Mouse (Mus musculus) stomach, embryonic 14.5 days (tissue): Measurements from ENCODE around the gene Cdkn2aip. TPM values are rescaled to one million over a fixed set of nuclear protein-coding genes. Genes with fewer than 3 reads are reported as not detected.

Source experiments
- ATAC-seq: fragments of 200-750 bp; cut with Nextera tagmentation; 2 replicates; pipeline ENCODE4 v1.8.0; 2017; ENCODE audit warnings: low read depth, moderate TSS enrichment; ENCODE audit not compliant: insufficient number of reproducible peaks, insufficient read depth, low FRiP score
- H3K27ac ChIP-seq: fragments of 300-500 bp; sonication (generic); 2 replicates; pipeline ENCODE4 v1.5.1; 2014; ENCODE audit warnings: mild to moderate bottlenecking, low read length, moderate library complexity, mixed read lengths
- H3K27me3 ChIP-seq: fragments of 300-500 bp; sonication (generic); 2 replicates; pipeline ENCODE4 v1.6.1; 2014; ENCODE audit warnings: low read length, control low read depth, mixed read lengths; ENCODE audit not compliant: control insufficient read depth, insufficient read depth
- H3K36me3 ChIP-seq: fragments of 300-500 bp; sonication (generic); 2 replicates; pipeline ENCODE4 v1.6.1; 2014; ENCODE audit warnings: mild to moderate bottlenecking, control low read depth, low read length, moderate library complexity, mixed read lengths; ENCODE audit not compliant: control insufficient read depth, insufficient read depth
- H3K4me1 ChIP-seq: fragments of 300-500 bp; sonication (generic); 2 replicates; pipeline ENCODE4 v1.6.1; 2014; ENCODE audit warnings: low read length, control low read depth, mixed read lengths; ENCODE audit not compliant: control insufficient read depth, insufficient read depth
- H3K4me2 ChIP-seq: fragments of 300-500 bp; sonication (generic); replicated peaks from 2 replicates; pipeline ENCODE4 v1.6.1; 2014; ENCODE audit warnings: low read depth, low read length, control low read depth
- H3K4me3 ChIP-seq: fragments of 300-500 bp; sonication (generic); 2 replicates; pipeline ENCODE4 v1.5.1; 2014; ENCODE audit warnings: low read depth, low read length, control low read depth
- H3K9ac ChIP-seq: fragments of 300-500 bp; sonication (generic); replicated peaks from 2 replicates; pipeline ENCODE4 v1.6.1; 2014; ENCODE audit warnings: low read depth, mild to moderate bottlenecking, control low read depth, low read length, moderate library complexity, mixed read lengths
- H3K9me3 ChIP-seq: fragments of 300-500 bp; sonication (generic); 2 replicates; pipeline ENCODE4 v1.6.1; 2016; ENCODE audit warnings: low read depth, low read length, control low read depth; ENCODE audit not compliant: control insufficient read depth
- WGBS: fragments of 180-500 bp; shearing (Covaris S2); extraction: QIAGEN DNeasy Blood & Tissue Kit; methylation state at CpG from one replicate; pipeline ENCODE4 v1.1.7; 2014; 5-methylcytosine and 5-hydroxymethylcytosine counted together
- polyA plus RNA-seq: library from polyadenylated mRNA; unstranded; fragments of >200 nt; fragmentation: Nextera tagmentation; extraction: Ambion mirVana; gene quantifications from 2 replicates; pipeline ENCODE4 v1.2.1, GENCODE M21; 2014

Cdkn2aip gene
- polyA plus RNA-seq, 1 experiment from 2014 or later: 23.7 TPM

- Histone ChIP-seq H3K4me3 (no peak overlapping the region), H3K4me1 (0 out of 2 replicates have a peak, but pooled peaks cover 2% of the 10 kb centered on the region), H3K9me3 (no peaks in the 10 kb centered on the region), H3K27me3 (no peaks in the 10 kb centered on the region), H3K4me2 (no peak overlapping the region), H3K27ac (no peak overlapping the region), H3K9ac (no peak overlapping the region), H3K36me3 (no peaks in the 10 kb centered on the region)
- no peak for ATAC-seq
- WGBS: 27% methylated on average over 11 of the region's 11 CpGs
Measured at GRCm38 (mm10) chr8:47718641-47719040, 4.9 kb upstream of the Cdkn2aip start.

GRCm38 (mm10) chr8:47713171-47713663 lies 515 bp downstream of the Cdkn2aip start:
- WGBS: 0% methylated on average over 44 of the region's 44 CpGs
- H3K4me2 ChIP-seq: peak overlapping the region; percentile 47
- peak overlapping the region; percentile 79 for H3K9ac ChIP-seq
- no peaks in the 10 kb centered on the region for H3K27me3 ChIP-seq
- H3K4me3 ChIP-seq: peak overlapping the region; percentile 95
- ATAC-seq: peak; percentile 10
- H3K36me3 ChIP-seq: peaks cover 20% of the 10 kb centered on the region
- H3K4me1 ChIP-seq: 0 out of 2 replicates have a peak, but pooled peaks cover under 1% of the 10 kb centered on the region
- peak overlapping the region; percentile 94 for H3K27ac ChIP-seq
- H3K9me3 ChIP-seq: no peaks in the 10 kb centered on the region

- no peak overlapping the region for H3K9ac ChIP-seq
- H3K4me1 ChIP-seq: no peaks in the 10 kb centered on the region
- no peak overlapping the region for H3K27ac ChIP-seq
- H3K4me3 ChIP-seq: no peak overlapping the region
- peaks cover 25% of the 10 kb centered on the region for H3K36me3 ChIP-seq
- ATAC-seq: no peak
- H3K9me3 ChIP-seq: no peaks in the 10 kb centered on the region
- 83% methylated on average over 5 of the region's 5 CpGs for WGBS
- no peak overlapping the region for H3K4me2 ChIP-seq
- no peaks in the 10 kb centered on the region for H3K27me3 ChIP-seq
Measured at GRCm38 (mm10) chr8:47708106-47708505, 5.6 kb downstream of the Cdkn2aip start.

GRCm38 (mm10) chr8:47706746-47707145 lies 7.0 kb downstream of the Cdkn2aip start:
- H3K27ac ChIP-seq: no peak overlapping the region
- H3K36me3 ChIP-seq: peaks cover 24% of the 10 kb centered on the region

GRCm38 (mm10) chr8:47702333-47702732 lies 11.4 kb downstream of the Cdkn2aip start:
- no peak overlapping the region for H3K27ac ChIP-seq
- no peak overlapping the region for H3K4me2 ChIP-seq
- no peaks in the 10 kb centered on the region for H3K27me3 ChIP-seq
- ATAC-seq: no peak
- H3K36me3 ChIP-seq: no peaks in the 10 kb centered on the region
- 54% methylated on average over 1 of the region's 1 CpGs for WGBS
- no peak overlapping the region for H3K4me3 ChIP-seq
- H3K4me1 ChIP-seq: no peaks in the 10 kb centered on the region
- H3K9me3 ChIP-seq: no peaks in the 10 kb centered on the region
- H3K9ac ChIP-seq: no peak overlapping the region

More at GRCm38 (mm10) chr8:47706746-47707145, 7.0 kb downstream of the Cdkn2aip start:
- Histone ChIP-seq H3K4me2 (no peak overlapping the region), H3K4me3 (no peak overlapping the region), H3K9me3 (no peaks in the 10 kb centered on the region), H3K4me1 (no peaks in the 10 kb centered on the region), H3K9ac (no peak overlapping the region), H3K27me3 (no peaks in the 10 kb centered on the region)
- 90% methylated on average over 8 of the region's 8 CpGs for WGBS
- ATAC-seq: no peak

- H3K9me3 ChIP-seq: no peaks in the 10 kb centered on the region
- H3K36me3 ChIP-seq: no peaks in the 10 kb centered on the region
- no peak overlapping the region for H3K4me3 ChIP-seq
- no peak overlapping the region for H3K9ac ChIP-seq
- H3K27ac ChIP-seq: no peak overlapping the region
- no peak for ATAC-seq
- WGBS: 63% methylated on average over 1 of the region's 1 CpGs
- H3K4me2 ChIP-seq: no peak overlapping the region
- no peaks in the 10 kb centered on the region for H3K4me1 ChIP-seq
- no peaks in the 10 kb centered on the region for H3K27me3 ChIP-seq
Measured at GRCm38 (mm10) chr8:47697696-47698095, 16.0 kb downstream of the Cdkn2aip start.

- Histone ChIP-seq H3K4me2 (no peak overlapping the region), H3K4me3 (no peak overlapping the region), H3K36me3 (no peaks in the 10 kb centered on the region), H3K27me3 (no peaks in the 10 kb centered on the region), H3K27ac (no peak overlapping the region), H3K9me3 (no peaks in the 10 kb centered on the region), H3K4me1 (no peaks in the 10 kb centered on the region; the same call in 1 of the 2 replicates), H3K9ac (no peak overlapping the region)
- 77% methylated on average over 5 of the region's 5 CpGs for WGBS
- ATAC-seq: no peak
Measured at GRCm38 (mm10) chr8:47695431-47696105, 18.2 kb downstream of the Cdkn2aip start.

- Histone ChIP-seq H3K27ac (no peak overlapping the region), H3K4me1 (no peaks in the 10 kb centered on the region; the same call in 1 of the 2 replicates), H3K4me2 (no peak overlapping the region), H3K9ac (no peak overlapping the region), H3K27me3 (no peaks in the 10 kb centered on the region), H3K4me3 (no peak overlapping the region), H3K36me3 (no peaks in the 10 kb centered on the region), H3K9me3 (no peaks in the 10 kb centered on the region)
- 20% methylated on average over 2 of the region's 2 CpGs for WGBS
- no peak for ATAC-seq
Measured at GRCm38 (mm10) chr8:47693119-47693518, 20.6 kb downstream of the Cdkn2aip start.
